Mouse (Mus musculus): ENCODE data around the gene Ly6f.

Gene Ly6f

GRCm38 (mm10) chr15:75318584-75318983, 50.4 kb downstream of the Ly6f start:
- DNase-seq (ENCODE audit: low read depth, low spot score): no peak

GRCm38 (mm10) chr15:75320104-75320503, 51.9 kb downstream of the Ly6f start:
- no peak for DNase-seq (ENCODE audit: low read depth, low spot score)

Measured in ES-CJ7 (cell line).